Mouse (Mus musculus) heart, embryonic 15.5 days (tissue): ENCODE results near the gene Lax1. TPM values are rescaled to one million over a fixed set of nuclear protein-coding genes. Genes with fewer than 3 reads are reported as not detected.

Experiments
- ATAC-seq: fragments of 200-750 bp; cut with Nextera tagmentation; replicated peaks from 2 replicates; pipeline ENCODE4 v1.8.0; 2017; ENCODE audit warnings: low read depth, moderate TSS enrichment; ENCODE audit not compliant: insufficient number of reproducible peaks, insufficient read depth, low FRiP score
- H3K27ac ChIP-seq: fragments of 300-500 bp; sonication (generic); 2 replicates; pipeline ENCODE4 v1.5.1; 2015; ENCODE audit warnings: mild to moderate bottlenecking, inconsistent platforms
- H3K27me3 ChIP-seq: fragments of 300-500 bp; sonication (generic); 2 replicates; pipeline ENCODE4 v1.6.1; 2015; ENCODE audit warnings: inconsistent platforms
- H3K36me3 ChIP-seq: fragments of 300-500 bp; sonication (generic); 2 replicates; pipeline ENCODE4 v1.6.1; 2015; ENCODE audit warnings: mild to moderate bottlenecking, inconsistent platforms
- H3K4me1 ChIP-seq: fragments of 300-500 bp; sonication (generic); replicated peaks from 2 replicates; pipeline ENCODE4 v1.6.1; 2015; ENCODE audit warnings: inconsistent platforms
- H3K4me2 ChIP-seq: fragments of 300-500 bp; sonication (generic); 2 replicates; pipeline ENCODE4 v1.6.1; 2015; ENCODE audit warnings: inconsistent platforms, mild to moderate bottlenecking, moderate library complexity
- H3K4me3 ChIP-seq: fragments of 300-500 bp; sonication (generic); 2 replicates; pipeline ENCODE4 v1.5.1; 2015; ENCODE audit warnings: mild to moderate bottlenecking, inconsistent platforms
- H3K9ac ChIP-seq: fragments of 300-500 bp; sonication (generic); 2 replicates; pipeline ENCODE4 v1.6.1; 2015; ENCODE audit warnings: mild to moderate bottlenecking, inconsistent platforms
- H3K9me3 ChIP-seq: fragments of 300-500 bp; sonication (generic); replicated peaks from 2 replicates; pipeline ENCODE4 v1.6.1; 2016; ENCODE audit warnings: inconsistent platforms
- WGBS: fragments of 180-500 bp; shearing (Covaris S2); methylation state at CpG from one replicate; pipeline ENCODE4 v1.1.7; 2015; ENCODE audit warnings: mixed read lengths; 5-methylcytosine and 5-hydroxymethylcytosine counted together
- polyA plus RNA-seq: library from polyadenylated mRNA; unstranded; fragments of >200 nt; fragmentation: Nextera tagmentation; extraction: Ambion mirVana; gene quantifications from 2 replicates; pipeline ENCODE4 v1.2.1, GENCODE M21; 2015

Gene Lax1
- polyA plus RNA-seq, 1 experiment from 2014 or later = 0.31 TPM

DNA sequence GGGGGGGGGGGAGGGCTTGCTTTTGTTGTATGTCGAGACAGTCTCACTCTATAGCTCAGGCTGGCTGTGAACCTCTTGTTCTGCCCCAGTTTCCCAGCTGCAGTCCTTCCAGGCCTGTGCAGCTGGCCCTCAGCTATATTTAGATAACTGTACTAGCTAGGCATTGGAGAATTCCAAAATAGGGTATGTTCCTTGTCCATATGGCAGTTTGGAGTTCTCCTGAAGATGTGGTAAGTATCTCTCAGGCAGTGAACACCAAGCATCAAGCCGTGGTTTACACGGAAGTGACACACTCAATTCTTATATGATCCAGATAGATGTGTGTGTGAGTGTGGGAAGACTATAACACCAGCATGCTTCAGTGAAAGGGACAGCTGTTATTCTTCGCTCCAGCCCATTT lies 26.5 kb downstream of the Lax1 start:
- peak overlapping the region; percentile 61 for H3K27ac ChIP-seq
- 47% methylated on average over 4 of the region's 4 CpGs for WGBS
- H3K4me1 ChIP-seq = peaks cover 21% of the 10 kb centered on the region
- no peak overlapping the region for H3K9ac ChIP-seq
- H3K36me3 ChIP-seq = no peaks in the 10 kb centered on the region
- H3K4me2 ChIP-seq = no peak overlapping the region
- H3K27me3 ChIP-seq = no peaks in the 10 kb centered on the region
- H3K9me3 ChIP-seq = no peaks in the 10 kb centered on the region
- no peak; the same call in 1 of the 2 replicates for ATAC-seq
- no peak overlapping the region for H3K4me3 ChIP-seq

GRCm38 (mm10) chr1:133662941-133663340 lies 27.0 kb downstream of the Lax1 start:
- H3K4me2 ChIP-seq = no peak overlapping the region
- H3K9me3 ChIP-seq = no peaks in the 10 kb centered on the region
- no peak for ATAC-seq
- H3K4me3 ChIP-seq = no peak overlapping the region
- 96% methylated on average over 7 of the region's 7 CpGs for WGBS
- H3K27ac ChIP-seq = peak overlapping the region; percentile 61
- no peaks in the 10 kb centered on the region for H3K36me3 ChIP-seq
- H3K27me3 ChIP-seq = no peaks in the 10 kb centered on the region
- H3K9ac ChIP-seq = no peak overlapping the region
- H3K4me1 ChIP-seq = peaks cover 26% of the 10 kb centered on the region

GRCm38 (mm10) chr1:133661203-133661933 lies 28.5 kb downstream of the Lax1 start, which contains the start of gene Gm38394:
Gene Gm38394 (minus strand): TSS chr1:133661318.
- Histone ChIP-seq H3K4me2 (peak within 1 kb of the TSS; percentile 87), H3K27me3 (no peaks in the 10 kb centered on the region), H3K27ac (peak within 1 kb of the TSS; percentile 89), H3K9ac (peak within 1 kb of the TSS; percentile 82), H3K4me1 (peaks cover 40% of the 10 kb centered on the region), H3K36me3 (0 out of 2 replicates have a peak, but pooled peaks cover 3% of the 10 kb centered on the region), H3K4me3 (peak within 1 kb of the TSS; percentile 69), H3K9me3 (no peaks in the 10 kb centered on the region)
- 2% methylated on average over 26 of the region's 26 CpGs for WGBS
- ATAC-seq = peak; percentile 97

DNA sequence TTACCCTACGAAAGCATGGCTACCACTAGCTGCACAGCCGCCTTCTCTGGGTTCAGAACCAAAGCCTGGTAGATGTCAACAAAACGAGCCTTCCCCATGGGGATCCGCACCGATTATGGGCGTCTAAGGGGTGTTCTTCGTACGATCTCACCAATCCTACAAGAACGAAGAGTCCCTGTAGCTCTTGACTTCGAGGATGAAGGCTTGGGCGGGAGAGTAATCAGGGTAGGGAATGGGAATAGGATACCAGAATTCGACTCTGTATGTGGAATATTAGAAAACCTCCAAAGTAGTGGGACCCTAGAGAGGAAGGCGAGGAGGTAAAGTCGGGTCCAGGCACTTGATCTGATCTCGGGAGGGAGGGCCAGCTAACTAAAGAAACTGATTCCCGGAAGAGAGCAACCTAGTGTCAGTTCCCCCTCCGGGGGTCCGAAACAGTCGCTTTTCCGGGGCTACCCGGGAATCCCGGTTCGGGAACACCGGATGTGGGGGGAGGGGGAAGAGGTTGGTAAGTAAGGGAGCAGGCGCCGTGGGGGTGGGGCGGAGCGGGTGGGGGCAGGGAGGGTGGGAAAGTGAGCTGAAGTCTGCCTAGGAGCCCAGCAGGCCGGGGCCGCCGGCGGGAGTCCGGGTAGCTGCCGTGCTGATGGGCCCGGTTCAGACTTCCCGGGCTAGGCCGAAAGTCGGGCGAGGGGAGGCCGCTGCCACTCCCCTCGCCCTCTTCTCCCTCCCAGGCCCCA lies 29.3 kb downstream of the Lax1 start, which contains the start of gene Zbed6:
Gene Zbed6 (minus strand): TSS at position 420 of the 737 bp plus-strand sequence.
- Histone ChIP-seq H3K36me3 (0 out of 2 replicates have a peak, but pooled peaks cover 3% of the 10 kb centered on the region), H3K9ac (peak within 1 kb of the TSS; percentile 82), H3K9me3 (no peaks in the 10 kb centered on the region), H3K4me1 (peaks cover 40% of the 10 kb centered on the region), H3K27ac (peak within 1 kb of the TSS; percentile 89), H3K4me2 (peak within 1 kb of the TSS; percentile 87), H3K27me3 (no peaks in the 10 kb centered on the region), H3K4me3 (peak within 1 kb of the TSS; percentile 69)
- under 1% methylated on average over 37 of the region's 41 CpGs for WGBS
- ATAC-seq = peak; percentile 61

GRCm38 (mm10) chr1:133658878-133659277 lies 31.0 kb downstream of the Lax1 start:
- Histone ChIP-seq H3K4me2 (peak overlapping the region; percentile 87), H3K9ac (no peak overlapping the region), H3K36me3 (peaks cover 9% of the 10 kb centered on the region; the same call in 1 of the 2 replicates), H3K4me3 (0 out of 2 replicates have a peak overlapping the region, but pooled peaks have one; percentile 7), H3K4me1 (peaks cover 45% of the 10 kb centered on the region), H3K27me3 (no peaks in the 10 kb centered on the region), H3K9me3 (no peaks in the 10 kb centered on the region), H3K27ac (no peak overlapping the region)
- WGBS = 75% methylated on average over 3 of the region's 3 CpGs
- ATAC-seq = no peak

GRCm38 (mm10) chr1:133656811-133657210 lies 33.1 kb downstream of the Lax1 start:
- Histone ChIP-seq H3K9me3 (no peaks in the 10 kb centered on the region), H3K27ac (no peak overlapping the region), H3K4me3 (no peak overlapping the region), H3K4me1 (peaks cover 42% of the 10 kb centered on the region), H3K4me2 (0 out of 2 replicates have a peak overlapping the region, but pooled peaks have one; percentile 4), H3K36me3 (peaks cover 12% of the 10 kb centered on the region; the same call in 1 of the 2 replicates), H3K27me3 (no peaks in the 10 kb centered on the region), H3K9ac (peak overlapping the region; percentile 6; the same call in 1 of the 2 replicates)
- whole genome bisulfite sequencing = 51% methylated on average over 5 of the region's 5 CpGs
- no peak for ATAC-seq

DNA sequence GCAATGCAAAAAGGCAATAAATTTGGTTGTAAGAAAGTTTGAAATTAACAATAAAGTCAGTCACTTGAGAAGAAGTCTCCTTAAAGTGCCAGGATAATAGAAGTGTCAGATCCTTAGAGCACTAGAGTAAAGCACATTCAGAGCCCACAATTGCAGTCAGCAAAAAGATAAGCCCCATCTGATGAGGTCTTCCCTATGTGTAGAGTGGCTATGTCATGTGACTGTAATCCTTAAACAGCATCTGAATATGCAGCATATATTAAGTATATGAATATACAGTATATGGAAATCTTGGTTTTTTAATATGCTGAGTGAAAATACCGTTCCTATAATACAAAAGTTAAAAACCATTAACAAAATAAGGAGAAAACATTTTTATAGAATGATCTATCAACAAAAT lies 36.9 kb downstream of the Lax1 start:
- WGBS = 85% methylated on average over 1 of the region's 1 CpGs
- Histone ChIP-seq H3K36me3 (peaks cover 17% of the 10 kb centered on the region), H3K9me3 (no peaks in the 10 kb centered on the region), H3K9ac (no peak overlapping the region), H3K4me3 (no peak overlapping the region), H3K4me2 (no peak overlapping the region), H3K27me3 (no peaks in the 10 kb centered on the region), H3K4me1 (peaks cover 23% of the 10 kb centered on the region), H3K27ac (no peak overlapping the region)
- no peak for ATAC-seq

DNA sequence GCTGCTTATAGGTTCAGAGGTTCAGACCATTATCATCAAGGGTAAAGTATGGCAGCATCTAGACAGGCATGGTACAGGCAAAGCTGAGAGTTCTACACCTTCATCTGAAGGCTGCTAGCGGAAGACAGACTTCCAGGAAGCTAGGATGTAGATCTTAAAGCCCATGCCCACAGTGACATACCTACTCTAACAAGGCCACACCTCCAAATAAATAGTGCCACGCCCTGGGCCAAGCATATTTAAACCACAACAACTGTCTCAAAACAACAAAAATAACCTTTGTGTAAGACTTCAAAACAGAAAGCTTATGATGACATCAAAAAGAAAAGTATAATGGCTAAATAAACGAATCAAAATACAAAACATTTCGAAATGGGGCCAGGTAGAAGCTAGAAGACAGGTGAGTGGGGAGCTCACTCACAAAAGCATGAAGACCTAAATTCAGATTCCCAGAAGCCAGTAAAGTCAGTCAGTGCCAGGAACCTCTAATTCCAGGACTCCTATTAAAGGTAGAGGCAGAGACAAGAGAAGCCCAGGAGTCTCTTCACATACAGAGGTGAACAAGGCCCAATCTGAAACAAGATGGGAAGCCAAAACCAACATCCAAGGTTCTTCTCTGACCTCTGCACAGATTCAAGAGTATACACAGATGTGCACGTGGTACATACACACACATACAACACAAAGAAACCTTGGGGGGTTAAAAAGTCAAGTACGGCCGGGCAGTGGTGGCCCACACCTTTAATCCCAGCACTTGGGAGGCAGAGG lies 39.4 kb downstream of the Lax1 start:
- ATAC-seq = no peak
- Histone ChIP-seq H3K9me3 (no peaks in the 10 kb centered on the region), H3K4me3 (no peak overlapping the region), H3K4me2 (no peak overlapping the region), H3K27me3 (no peaks in the 10 kb centered on the region), H3K36me3 (peaks cover 30% of the 10 kb centered on the region), H3K4me1 (peaks cover 9% of the 10 kb centered on the region), H3K9ac (no peak overlapping the region), H3K27ac (no peak overlapping the region)
- whole genome bisulfite sequencing = 95% methylated on average over 7 of the region's 7 CpGs

DNA sequence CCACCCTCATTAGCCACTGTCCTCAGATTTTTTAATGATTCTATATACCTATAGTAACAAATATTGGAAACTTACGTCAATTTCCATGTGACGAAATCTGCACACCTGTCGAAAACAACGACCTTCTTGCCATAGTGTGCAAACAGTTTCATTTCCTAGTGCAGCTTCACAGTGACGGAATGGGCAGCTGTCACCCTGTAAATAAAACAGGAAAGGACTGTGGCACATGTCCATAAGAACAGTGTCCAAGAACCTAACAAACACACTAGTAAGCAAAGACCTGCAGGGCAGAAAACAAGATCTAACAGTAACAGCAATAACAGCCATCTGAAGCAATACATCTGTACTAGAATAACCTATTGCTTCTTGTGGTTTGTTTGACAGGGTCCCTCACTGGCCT lies 44.3 kb downstream of the Lax1 start:
- Histone ChIP-seq H3K4me1 (peaks cover 7% of the 10 kb centered on the region; the same call in 1 of the 2 replicates), H3K4me2 (no peak overlapping the region), H3K9ac (no peak overlapping the region), H3K27me3 (no peaks in the 10 kb centered on the region), H3K9me3 (no peaks in the 10 kb centered on the region), H3K36me3 (peaks cover 66% of the 10 kb centered on the region), H3K27ac (no peak overlapping the region), H3K4me3 (no peak overlapping the region)
- WGBS = 93% methylated on average over 5 of the region's 5 CpGs
- ATAC-seq = no peak

- Histone ChIP-seq H3K27ac (no peak overlapping the region), H3K4me1 (peaks cover 4% of the 10 kb centered on the region; the same call in 1 of the 2 replicates), H3K4me2 (no peak overlapping the region), H3K36me3 (peaks cover 92% of the 10 kb centered on the region), H3K4me3 (no peak overlapping the region), H3K27me3 (no peaks in the 10 kb centered on the region), H3K9ac (no peak overlapping the region), H3K9me3 (no peaks in the 10 kb centered on the region)
- no peak for ATAC-seq
- WGBS = 94% methylated on average over 2 of the region's 2 CpGs
Measured at GRCm38 (mm10) chr1:133641163-133641562, 48.7 kb downstream of the Lax1 start.

DNA sequence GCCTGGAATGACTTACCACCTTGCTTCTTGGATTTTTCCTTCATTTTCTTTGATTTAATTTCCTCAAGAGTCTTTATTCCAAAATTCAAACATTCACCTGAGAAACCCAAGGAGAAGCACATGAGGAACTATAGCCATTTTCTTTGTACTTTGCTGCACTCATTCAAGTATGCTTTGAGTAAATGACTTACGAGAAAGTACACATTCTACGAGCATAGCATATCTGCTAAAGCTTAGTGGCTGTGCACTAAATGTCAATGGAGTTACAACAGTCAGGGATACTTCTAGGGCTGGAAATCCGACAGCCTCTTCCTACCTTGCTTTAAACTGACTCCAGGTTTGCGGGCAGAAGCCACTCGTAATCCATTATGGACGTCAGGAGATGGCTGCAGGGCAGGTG lies 51.4 kb downstream of the Lax1 start:
- Histone ChIP-seq H3K9ac (no peak overlapping the region), H3K27ac (no peak overlapping the region), H3K4me2 (no peak overlapping the region), H3K36me3 (peaks cover 90% of the 10 kb centered on the region), H3K27me3 (no peaks in the 10 kb centered on the region), H3K4me1 (peaks cover 4% of the 10 kb centered on the region; the same call in 1 of the 2 replicates), H3K9me3 (no peaks in the 10 kb centered on the region), H3K4me3 (no peak overlapping the region)
- ATAC-seq = no peak
- WGBS = 87% methylated on average over 6 of the region's 6 CpGs
